20 mouse cellular contexts compared by ENCODE assay signal in the genomic region with DNA sequence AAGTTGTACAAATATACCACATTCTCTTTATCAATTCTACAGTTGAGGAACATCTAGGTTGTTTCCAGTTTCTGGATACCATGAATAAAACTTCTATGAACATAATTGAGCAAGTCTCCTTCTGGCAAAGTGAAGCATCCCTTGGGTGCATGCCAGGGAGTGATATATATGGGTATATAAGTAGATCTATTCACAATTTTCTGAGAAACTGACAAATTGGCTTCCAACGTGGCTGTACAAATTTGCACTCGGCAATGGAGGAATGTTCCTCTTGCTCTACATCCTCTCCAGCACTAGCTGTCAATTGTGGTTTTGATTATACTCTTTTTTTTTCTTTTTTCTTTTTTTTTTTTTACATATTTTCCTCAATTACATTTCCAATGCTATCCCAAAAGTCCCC.
DNase-seq lines count a peak whose midpoint lies in the region; ATAC-seq lines count a peak whose summit lies in the region.
"Had no signal": no experiment of that assay in that cellular context is flagged by ENCODE, and none has a peak within 500 bp of the region (broad histone marks: within the 10 kb centered on the region; RNA-seq: fewer than 3 reads in every experiment).

No protein-coding gene starts in this region.

- ATAC-seq in frontal cortex, adult (ENCODE audit: low TSS enrichment): peak; percentile 64
- ATAC-seq: forebrain, embryonic 14.5 days; hindbrain, postnatal 0 days; inflammation-experienced regulatory T-cells, adult 6 months had no signal

- DNase-seq in frontal cortex, postnatal 25 days (ENCODE audit: low spot score in 2 of 2): no peak
- DNase-seq in right cerebral cortex, postnatal 10 days (ENCODE audit: low spot score in 2 of 2): peak; percentile 20 to 35
- DNase-seq in right cerebral cortex, postnatal 36 days (ENCODE audit: low spot score in 2 of 2): no peak
- DNase-seq in right cerebral cortex, postnatal 14 days: peak; percentile 7
- DNase-seq in gastrocnemius, postnatal 4 days (ENCODE audit: low spot score in 2 of 2): no peak
- DNase-seq in left cerebral cortex, postnatal 36 days (ENCODE audit: low spot score in 2 of 2): no peak
- DNase-seq: adrenal gland, adult 2 months; adrenal gland, postnatal 14 days; B cell, adult 2 months; cerebellum, adult 18-20 months; cerebellum, adult 9-10 months; cerebellum, postnatal 14 days; gastrocnemius, postnatal 25 days; heart, adult 2 months; heart, postnatal 14 days; heart, postnatal 4 days had no signal

- intact Hi-C loops in left cerebral cortex, postnatal 36 days (cut with DNase I): no loop called here

Comparison
In these comparisons a context has a peak if more than half of its experiments do, and no peak if none do; other contexts are left out.
1. DNase-seq: peak in right cerebral cortex, postnatal 10 days (2 of 2) and right cerebral cortex, postnatal 14 days (single experiment); none in frontal cortex, postnatal 25 days (0 of 2), right cerebral cortex, postnatal 36 days (0 of 2), gastrocnemius, postnatal 4 days (0 of 2) and left cerebral cortex, postnatal 36 days (0 of 2).